Mouse (Mus musculus) forebrain, embryonic 11.5 days (tissue): ENCODE measurements around the gene Aplp1. TPM values are rescaled to one million over a fixed set of nuclear protein-coding genes. Genes with fewer than 3 reads are reported as not detected.
A peak's percentile ranks its signal among the peaks of the same experiment; 100 is the strongest.

Experiments used
- ATAC-seq: fragments of 200-750 bp; cut with Nextera tagmentation; replicated peaks from 2 replicates; pipeline ENCODE4 v1.8.0; 2017; ENCODE audit warnings: moderate TSS enrichment; ENCODE audit not compliant: low FRiP score
- DNase-seq: peaks from one replicate; pipeline ENCODE4 v3.0.0-alpha.2; 2017; ENCODE audit warnings: low spot score
- H3K27ac ChIP-seq: fragments of 300-500 bp; sonication (generic); 2 replicates; pipeline ENCODE4 v1.5.1; 2014; ENCODE audit warnings: low read depth, low read length
- H3K27me3 ChIP-seq: fragments of 300-500 bp; sonication (generic); 2 replicates; pipeline ENCODE4 v1.6.1; 2014; ENCODE audit warnings: mild to moderate bottlenecking, low read length, mixed read lengths; ENCODE audit not compliant: control insufficient read depth, insufficient read depth
- H3K36me3 ChIP-seq: fragments of 300-500 bp; sonication (generic); 2 replicates; pipeline ENCODE4 v1.6.1; 2014; ENCODE audit warnings: mild to moderate bottlenecking, low read length, moderate library complexity, mixed read lengths; ENCODE audit not compliant: control insufficient read depth, insufficient read depth
- H3K4me1 ChIP-seq: fragments of 300-500 bp; sonication (generic); replicated peaks from 2 replicates; pipeline ENCODE4 v1.6.1; 2014; ENCODE audit warnings: low read length, mixed read lengths; ENCODE audit not compliant: control insufficient read depth, insufficient read depth
- H3K4me2 ChIP-seq: fragments of 300-500 bp; sonication (generic); 2 replicates; pipeline ENCODE4 v1.6.1; 2014; ENCODE audit warnings: low read depth, mild to moderate bottlenecking, low read length, moderate library complexity, mixed read lengths; ENCODE audit not compliant: severe bottlenecking
- H3K4me3 ChIP-seq: fragments of 300-500 bp; sonication (generic); 2 replicates; pipeline ENCODE4 v1.5.1; 2014; ENCODE audit warnings: low read depth, low read length
- H3K9ac ChIP-seq: fragments of 300-500 bp; sonication (generic); 2 replicates; pipeline ENCODE4 v1.6.1; 2014; ENCODE audit warnings: low read length
- H3K9me3 ChIP-seq: fragments of 300-500 bp; sonication (generic); 2 replicates; pipeline ENCODE4 v1.6.1; 2016; ENCODE audit warnings: low read length, mixed read lengths; ENCODE audit not compliant: control insufficient read depth
- WGBS: fragments of 180-500 bp; shearing (Covaris S2); extraction: QIAGEN DNeasy Blood & Tissue Kit; methylation state at CpG from one replicate; pipeline ENCODE4 v1.1.7; 2014; 5-methylcytosine and 5-hydroxymethylcytosine counted together
- polyA plus RNA-seq: library from polyadenylated mRNA; unstranded; fragments of >200 nt; fragmentation: Nextera tagmentation; extraction: Ambion mirVana; gene quantifications from 2 replicates; pipeline ENCODE4 v1.2.1, GENCODE M21; 2014

The Aplp1 gene
- polyA plus RNA-seq, 1 experiment from 2014 or later, result 99.2 TPM

DNA sequence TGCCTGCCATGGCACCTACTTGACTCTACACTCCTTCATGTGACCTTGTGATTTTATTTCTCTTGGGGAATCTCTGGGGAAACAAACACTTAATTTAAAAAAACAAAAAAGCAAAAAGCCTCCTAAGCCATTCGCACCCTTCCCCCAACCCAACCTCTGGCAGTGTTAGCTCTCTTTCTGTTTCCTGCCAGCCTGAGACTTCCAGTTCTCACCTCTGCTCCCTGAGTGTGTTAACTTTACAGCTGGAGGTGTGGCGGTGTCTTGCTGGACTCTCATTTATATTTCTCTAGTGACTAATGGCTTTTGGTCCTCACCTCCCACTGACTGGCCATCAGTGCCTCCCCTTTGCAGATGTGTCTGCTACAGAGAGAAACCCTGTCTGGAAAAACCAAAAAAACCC is 35.5 kb downstream of the Aplp1 start:
- WGBS, result 85% methylated on average over 2 of the region's 2 CpGs
- H3K4me2 ChIP-seq, result no peak overlapping the region
- ATAC-seq, result no peak

DNA sequence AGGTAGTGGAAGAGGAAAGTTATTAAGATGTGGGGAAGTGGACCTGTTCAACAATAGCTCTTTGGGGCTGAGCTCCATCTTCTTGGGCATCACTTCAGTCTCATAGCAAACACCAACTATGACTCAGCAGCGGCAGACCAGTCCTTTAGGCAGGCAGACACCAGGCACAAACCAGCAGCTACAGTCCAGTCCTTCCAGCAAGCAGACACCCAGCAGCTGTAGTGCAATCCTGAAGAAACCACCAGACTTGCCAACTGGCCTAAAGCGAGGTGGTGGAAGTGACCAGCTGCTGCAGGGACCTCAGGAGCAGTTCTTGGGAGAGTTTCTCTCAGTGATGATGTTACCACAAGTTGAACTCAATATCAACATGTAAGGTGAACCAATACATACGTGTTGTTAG is 36.7 kb downstream of the Aplp1 start:
- H3K4me2 ChIP-seq, result no peak overlapping the region
- WGBS, result 88% methylated on average over 3 of the region's 3 CpGs
- H3K27me3 ChIP-seq, result no peaks in the 10 kb centered on the region
- no peak overlapping the region for H3K9ac ChIP-seq
- no peaks in the 10 kb centered on the region for H3K4me1 ChIP-seq
- H3K4me3 ChIP-seq, result no peak overlapping the region
- DNase-seq (no peak), ATAC-seq (no peak)
- no peaks in the 10 kb centered on the region for H3K9me3 ChIP-seq
- H3K36me3 ChIP-seq, result no peaks in the 10 kb centered on the region
- H3K27ac ChIP-seq, result no peak overlapping the region

More for the DNA sequence above, 35.5 kb downstream of the Aplp1 start:
- H3K9ac ChIP-seq, result no peak overlapping the region
- H3K27me3 ChIP-seq, result no peaks in the 10 kb centered on the region
- H3K36me3 ChIP-seq, result no peaks in the 10 kb centered on the region
- DNase-seq, result no peak
- H3K9me3 ChIP-seq, result no peaks in the 10 kb centered on the region
- no peaks in the 10 kb centered on the region for H3K4me1 ChIP-seq
- no peak overlapping the region for H3K27ac ChIP-seq
- H3K4me3 ChIP-seq, result no peak overlapping the region

DNA sequence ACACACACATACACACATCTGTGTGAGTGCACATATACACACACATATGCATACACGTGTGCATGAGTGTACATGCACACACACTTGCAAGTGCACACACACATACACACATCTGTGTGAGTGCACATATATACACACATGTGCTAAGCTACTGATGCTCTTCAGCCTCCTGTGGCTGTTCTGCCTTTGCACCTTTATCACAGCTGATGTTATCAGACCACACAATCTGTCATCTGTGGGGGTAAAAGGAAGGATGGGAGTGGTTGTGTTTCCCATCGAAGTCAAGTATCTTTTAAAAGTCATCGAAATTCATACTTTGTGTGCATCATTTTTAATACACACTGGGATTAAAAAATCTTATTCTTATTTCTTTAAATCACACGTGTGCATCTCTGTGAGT is 43.0 kb downstream of the Aplp1 start:
- Histone ChIP-seq H3K9me3 (no peaks in the 10 kb centered on the region), H3K36me3 (no peaks in the 10 kb centered on the region), H3K27ac (no peak overlapping the region), H3K4me2 (no peak overlapping the region), H3K4me1 (no peaks in the 10 kb centered on the region), H3K9ac (no peak overlapping the region), H3K4me3 (no peak overlapping the region), H3K27me3 (no peaks in the 10 kb centered on the region)
- no peak for ATAC-seq
- WGBS, result 73% methylated on average over 4 of the region's 4 CpGs
- DNase-seq, result no peak

DNA sequence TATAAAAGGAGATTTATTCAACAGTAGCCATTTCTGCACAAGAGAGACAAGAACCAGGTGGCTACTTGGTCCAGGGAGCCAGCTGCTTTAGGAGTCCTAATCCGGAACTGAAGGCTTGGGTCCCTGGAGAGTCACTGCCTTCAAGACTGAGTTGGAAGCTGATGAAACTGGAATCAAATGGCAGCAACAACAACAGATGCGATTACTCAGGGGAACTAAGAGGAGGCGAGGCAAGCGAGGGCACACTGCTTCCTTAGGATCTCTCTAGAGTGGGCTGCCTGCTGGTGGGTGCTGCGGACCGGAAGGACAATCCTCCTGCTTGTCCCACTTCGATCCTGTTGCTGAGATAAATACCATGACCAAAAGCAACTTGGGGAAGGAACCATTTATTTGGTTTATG is 45.7 kb downstream of the Aplp1 start:
- Histone ChIP-seq H3K4me2 (no peak overlapping the region), H3K4me1 (no peaks in the 10 kb centered on the region), H3K4me3 (no peak overlapping the region), H3K36me3 (no peaks in the 10 kb centered on the region), H3K27ac (no peak overlapping the region), H3K9me3 (no peaks in the 10 kb centered on the region), H3K9ac (no peak overlapping the region), H3K27me3 (no peaks in the 10 kb centered on the region)
- DNase-seq (no peak), ATAC-seq (no peak)
- 65% methylated on average over 7 of the region's 7 CpGs for WGBS

DNA sequence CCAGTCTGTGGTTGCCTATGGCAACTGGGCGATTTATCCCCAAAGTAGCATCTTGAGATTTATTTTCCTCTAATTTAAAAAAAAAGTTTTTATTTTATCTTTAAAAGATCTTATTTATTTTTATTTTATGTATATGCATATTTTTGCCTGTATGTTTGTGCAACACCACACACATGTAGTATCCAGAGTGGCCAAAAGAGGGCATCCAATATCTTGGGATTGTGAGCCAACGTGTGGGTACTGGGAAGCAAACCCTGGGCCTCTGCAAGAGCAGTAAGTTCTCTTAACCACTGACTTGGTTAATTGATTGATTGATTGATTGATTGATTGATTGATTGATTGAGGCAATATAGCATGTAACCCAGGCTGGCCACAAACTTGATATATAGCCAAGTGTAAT is 50.5 kb downstream of the Aplp1 start:
- 39% methylated on average over 2 of the region's 2 CpGs for WGBS
- H3K9me3 ChIP-seq, result no peaks in the 10 kb centered on the region
- no peak overlapping the region for H3K27ac ChIP-seq
- H3K4me1 ChIP-seq, result no peaks in the 10 kb centered on the region
- H3K27me3 ChIP-seq, result no peaks in the 10 kb centered on the region
- ATAC-seq (no peak), DNase-seq (peak; percentile 41)
- H3K36me3 ChIP-seq, result no peaks in the 10 kb centered on the region
- H3K9ac ChIP-seq, result no peak overlapping the region
- no peak overlapping the region for H3K4me3 ChIP-seq
- H3K4me2 ChIP-seq, result no peak overlapping the region

DNA sequence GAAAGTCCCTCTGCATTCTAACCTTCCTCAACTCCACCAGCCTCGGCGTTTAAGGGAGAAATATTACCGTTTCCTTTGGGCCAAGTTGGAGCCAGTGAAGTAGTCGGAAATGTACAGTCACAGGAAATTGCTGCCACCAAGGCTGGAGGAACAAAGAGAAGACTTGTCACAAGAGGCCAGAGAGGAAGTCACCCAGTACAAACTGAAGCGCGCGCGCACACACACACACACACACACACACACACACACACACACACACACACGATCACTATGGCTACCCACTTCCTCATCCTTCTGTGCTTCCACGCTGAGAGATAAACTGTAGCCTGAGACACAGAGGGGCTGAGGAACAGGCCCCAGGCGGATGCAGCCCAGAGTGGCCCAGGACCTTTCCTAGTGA is 51.0 kb downstream of the Aplp1 start:
- no peaks in the 10 kb centered on the region for H3K4me1 ChIP-seq
- ATAC-seq, result no peak
- peak; percentile 44 for DNase-seq
- no peaks in the 10 kb centered on the region for H3K36me3 ChIP-seq
- H3K27me3 ChIP-seq, result no peaks in the 10 kb centered on the region
- no peak overlapping the region for H3K4me2 ChIP-seq
- no peak overlapping the region for H3K9ac ChIP-seq
- no peaks in the 10 kb centered on the region for H3K9me3 ChIP-seq
- H3K4me3 ChIP-seq, result no peak overlapping the region
- no peak overlapping the region for H3K27ac ChIP-seq
- 82% methylated on average over 11 of the region's 11 CpGs for WGBS

DNA sequence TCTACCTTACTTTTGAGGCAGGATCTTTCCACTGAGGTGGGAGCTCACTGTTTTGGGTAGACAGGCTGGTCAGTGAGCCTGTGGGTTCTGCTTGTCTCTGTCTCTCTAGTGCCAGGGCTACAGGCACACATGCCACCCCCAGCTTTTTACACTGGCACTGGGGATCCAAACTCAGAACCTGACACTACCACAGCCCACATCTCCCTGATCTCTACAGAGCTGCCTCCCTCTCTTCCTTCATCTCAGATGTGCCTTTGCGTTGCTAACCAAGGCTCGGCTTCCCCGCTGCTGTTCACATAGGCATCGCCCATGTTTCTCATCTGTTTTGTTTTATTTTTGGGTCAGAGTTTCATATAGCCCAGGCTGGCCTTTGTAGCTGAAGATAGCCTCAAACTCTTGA is 51.7 kb downstream of the Aplp1 start:
- no peak overlapping the region for H3K4me2 ChIP-seq
- DNase-seq (peak; percentile 30), ATAC-seq (no peak)
- H3K9ac ChIP-seq, result no peak overlapping the region
- H3K27me3 ChIP-seq, result no peaks in the 10 kb centered on the region
- no peaks in the 10 kb centered on the region for H3K36me3 ChIP-seq
- no peak overlapping the region for H3K27ac ChIP-seq
- no peaks in the 10 kb centered on the region for H3K4me1 ChIP-seq
- 77% methylated on average over 4 of the region's 4 CpGs for WGBS
- H3K9me3 ChIP-seq, result no peaks in the 10 kb centered on the region
- no peak overlapping the region for H3K4me3 ChIP-seq

DNA sequence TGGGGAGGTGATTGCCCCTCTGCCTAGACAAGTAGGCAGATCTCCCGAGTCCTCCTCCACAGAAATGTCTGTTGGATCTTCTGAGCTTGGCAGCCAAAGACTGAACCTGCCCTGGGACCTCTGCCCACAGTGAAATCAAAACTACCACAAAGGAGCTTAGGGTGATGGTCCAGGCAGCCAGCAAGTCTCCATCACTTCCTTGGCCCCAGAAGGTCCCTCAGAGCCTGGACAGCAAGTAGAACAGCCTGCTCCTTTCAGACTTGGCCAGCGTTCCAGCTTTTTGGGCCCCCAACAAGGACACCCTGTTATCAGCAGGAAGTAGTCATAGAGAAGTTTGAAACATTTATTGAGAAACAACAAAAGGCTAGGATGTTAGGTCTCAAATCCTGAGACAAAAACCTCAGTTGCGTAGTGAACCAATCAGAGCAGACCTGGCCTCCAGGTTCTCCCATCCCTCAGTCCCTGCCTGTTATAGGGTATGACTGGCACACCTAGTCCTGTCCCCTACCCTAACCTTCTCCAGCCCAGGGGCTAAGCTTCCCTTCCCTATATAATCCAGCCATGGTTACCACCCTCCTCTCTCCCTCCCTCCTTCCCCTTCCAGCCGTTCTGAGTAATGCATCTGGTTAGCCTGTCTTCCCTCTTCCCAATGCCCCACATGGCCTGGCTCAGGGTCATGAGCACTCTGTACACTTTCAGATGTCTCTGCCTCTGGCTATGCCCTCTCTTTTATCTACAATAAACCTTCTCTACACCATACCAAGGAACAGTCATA is 52.4 kb downstream of the Aplp1 start:
- Histone ChIP-seq H3K4me2 (no peak overlapping the region), H3K4me3 (no peak overlapping the region), H3K27me3 (no peaks in the 10 kb centered on the region), H3K27ac (no peak overlapping the region), H3K9me3 (no peaks in the 10 kb centered on the region), H3K9ac (no peak overlapping the region), H3K36me3 (no peaks in the 10 kb centered on the region), H3K4me1 (no peaks in the 10 kb centered on the region)
- WGBS, result 70% methylated on average over 4 of the region's 4 CpGs
- ATAC-seq (no peak), DNase-seq (no peak)
